Mouse (Mus musculus): Measurements from ENCODE around the gene Zfp865.

DNA sequence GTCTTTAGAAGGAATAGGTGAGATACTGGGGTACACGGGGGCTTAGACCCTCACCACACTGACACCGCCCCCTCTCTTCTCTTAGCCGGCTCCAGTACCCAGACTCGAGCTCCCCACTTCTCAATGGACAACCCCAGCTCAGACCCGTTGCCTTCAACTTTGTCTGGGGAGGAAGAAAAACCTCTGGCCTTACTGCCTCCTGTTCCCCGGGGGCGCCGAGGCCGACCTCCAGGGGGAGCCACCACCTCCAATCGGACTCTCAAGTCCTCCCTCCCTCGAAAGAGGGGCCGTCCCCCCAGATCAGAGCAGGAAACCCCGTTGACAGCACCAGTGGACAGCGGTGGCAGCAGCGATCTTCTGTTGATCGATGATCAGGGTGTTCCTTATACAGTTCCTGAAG lies 2.8 kb upstream of the Zfp865 start:
- TF ChIP-seq CTCF (IDR thresholded peaks at IDR 0.05; ENCODE audit: borderline replicate concordance, insufficient read depth, low read depth, low read length) (peak; percentile 14; the same call in 1 of the 2 replicates), POLR2A (IDR thresholded peaks at IDR 0.05; ENCODE audit: borderline replicate concordance, insufficient read depth, low read length) (no peak)
